Mouse (Mus musculus) gastrocnemius, adult 2 months (tissue): ENCODE results near the gene Plekhh2. TPM values are rescaled to one million over a fixed set of nuclear protein-coding genes. Genes with fewer than 3 reads are reported as not detected.
A peak's percentile ranks its signal among the peaks of the same experiment; 100 is the strongest.

ENCODE experiments used
- DNase-seq: peaks from one replicate; pipeline ENCODE4 v3.0.0; 2022
- H3K27ac ChIP-seq: fragments of 200-600 bp; 2 replicates; pipeline ENCODE4 v1.8.1; 2022; ENCODE audit warnings: mild to moderate bottlenecking
- H3K4me3 ChIP-seq: fragments of 200-600 bp; 2 replicates; pipeline ENCODE4 v1.8.1; 2022; ENCODE audit warnings: mild to moderate bottlenecking, moderate library complexity
- CTCF ChIP-seq: fragments of 200-600 bp; IDR thresholded peaks from 2 replicates; pipeline ENCODE4 v1.8.1; 2022; ENCODE audit warnings: antibody characterized with exemption, mild to moderate bottlenecking, moderate library complexity
- intact Hi-C: fragments of 180-260 bp; cut with DNase I; formaldehyde crosslinking; loops from one replicate; pipeline ENCODE4 v1.15.1; 2025
- total RNA-seq, 2 experiments: library from RNA; stranded (reverse); gene quantifications; 2 replicates each; pipeline ENCODE4 v1.2.3; 2021

The Plekhh2 gene
- total RNA-seq, 2 experiments from 2014 or later: 0.77 to 1.7 TPM

GRCm38 (mm10) chr17:84497559-84497958, 14.1 kb upstream of the Plekhh2 start:
- no peak for TF ChIP-seq CTCF
- intact Hi-C loops: no loop called here
- Histone ChIP-seq H3K4me3 (no peak overlapping the region), H3K27ac (no peak overlapping the region)
- DNase-seq: no peak

- H3K27ac ChIP-seq: peak overlapping the region; percentile 68
- peak; percentile 17; the same call in 1 of the 2 replicates for TF ChIP-seq CTCF
- no peak for DNase-seq
- no peak overlapping the region for H3K4me3 ChIP-seq
- intact Hi-C loops: no loop called here
Measured at GRCm38 (mm10) chr17:84497972-84498604, 13.6 kb upstream of the Plekhh2 start.

GRCm38 (mm10) chr17:84498639-84499038, 13.1 kb upstream of the Plekhh2 start:
- H3K4me3 ChIP-seq: no peak overlapping the region
- intact Hi-C loops: no loop called here
- DNase-seq: peak; percentile 51
- H3K27ac ChIP-seq: peak overlapping the region; percentile 68
- TF ChIP-seq CTCF: no peak

- intact Hi-C loops: no loop called here
- TF ChIP-seq CTCF: no peak
- Histone ChIP-seq H3K4me3 (no peak overlapping the region), H3K27ac (no peak overlapping the region)
- no peak for DNase-seq
Measured at GRCm38 (mm10) chr17:84502341-84502740, 9.4 kb upstream of the Plekhh2 start.

- TF ChIP-seq CTCF: no peak
- Histone ChIP-seq H3K4me3 (no peak overlapping the region), H3K27ac (0 out of 2 replicates have a peak overlapping the region, but pooled peaks have one; percentile 49)
- intact Hi-C loops: no loop called here
- DNase-seq: no peak
Measured at GRCm38 (mm10) chr17:84505922-84506321, 5.8 kb upstream of the Plekhh2 start.

- TF ChIP-seq CTCF: no peak
- no peak for DNase-seq
- intact Hi-C loops: no loop called here
- no peak overlapping the region for H3K27ac ChIP-seq
- H3K4me3 ChIP-seq: no peak overlapping the region
Measured at GRCm38 (mm10) chr17:84508736-84509135, 3.0 kb upstream of the Plekhh2 start.

GRCm38 (mm10) chr17:84509176-84509575, 2.5 kb upstream of the Plekhh2 start:
- TF ChIP-seq CTCF: no peak
- DNase-seq: peak; percentile 21
- H3K27ac ChIP-seq: no peak overlapping the region
- no peak overlapping the region for H3K4me3 ChIP-seq
- intact Hi-C loops: no loop called here

- H3K27ac ChIP-seq: peak overlapping the region; percentile 83
- intact Hi-C loops: no loop called here
- H3K4me3 ChIP-seq: no peak overlapping the region
- DNase-seq: peak; percentile 21
- TF ChIP-seq CTCF: no peak
Measured at GRCm38 (mm10) chr17:84510355-84510754, 1.3 kb upstream of the Plekhh2 start.

GRCm38 (mm10) chr17:84510961-84511639, 595 bp upstream of the Plekhh2 start:
- no peak for TF ChIP-seq CTCF
- intact Hi-C loops: no loop called here

GRCm38 (mm10) chr17:84512516-84513085, 906 bp downstream of the Plekhh2 start:
- H3K27ac ChIP-seq: peak overlapping the region; percentile 83
- peak overlapping the region; percentile 84 for H3K4me3 ChIP-seq
- peak; percentile 23 for DNase-seq
- TF ChIP-seq CTCF: no peak
- intact Hi-C loops: no loop called here

More at GRCm38 (mm10) chr17:84510961-84511639, 595 bp upstream of the Plekhh2 start:
- Histone ChIP-seq H3K4me3 (peak overlapping the region; percentile 84), H3K27ac (peak overlapping the region; percentile 83)
- DNase-seq: no peak

GRCm38 (mm10) chr17:84515901-84516300, 4.2 kb downstream of the Plekhh2 start:
- DNase-seq: no peak
- Histone ChIP-seq H3K27ac (no peak overlapping the region), H3K4me3 (no peak overlapping the region)
- intact Hi-C loops: no loop called here
- TF ChIP-seq CTCF: no peak

- intact Hi-C loops: no loop called here
- no peak overlapping the region for H3K4me3 ChIP-seq
- no peak overlapping the region for H3K27ac ChIP-seq
- no peak for DNase-seq
- TF ChIP-seq CTCF: no peak
Measured at GRCm38 (mm10) chr17:84519346-84519745, 7.7 kb downstream of the Plekhh2 start.

- Histone ChIP-seq H3K4me3 (no peak overlapping the region), H3K27ac (no peak overlapping the region)
- TF ChIP-seq CTCF: no peak
- no peak for DNase-seq
- intact Hi-C loops: no loop called here
Measured at GRCm38 (mm10) chr17:84520057-84520456, 8.4 kb downstream of the Plekhh2 start.
